Mouse (Mus musculus): ENCODE results near the gene Slc25a43. TPM values are rescaled to one million over a fixed set of nuclear protein-coding genes. Genes with fewer than 3 reads are reported as not detected.

Slc25a43 gene
- 12.8 and 13.7 TPM in 2 replicates for polyA plus RNA-seq (2015; fragmentation: Nextera tagmentation; extraction: Ambion mirVana)

GRCm38 (mm10) chrX:36743503-36744101 is at the start of gene Slc25a43:
TSS of gene Slc25a43 (plus strand) at chrX:36743659.
- no peaks in the 10 kb centered on the region for H3K9me3 ChIP-seq (ENCODE audit: control insufficient read depth)
- H3K36me3 ChIP-seq (ENCODE audit: control insufficient read depth, insufficient read depth) = no peaks in the 10 kb centered on the region
- peak within 1 kb of the TSS; percentile 59 for H3K9ac ChIP-seq (ENCODE audit: low read depth, low read length)
- no peaks in the 10 kb centered on the region for H3K4me1 ChIP-seq (replicated peaks; ENCODE audit: control insufficient read depth, insufficient read depth, low read length)
- H3K4me2 ChIP-seq (replicated peaks; ENCODE audit: low read depth) = peak within 1 kb of the TSS; percentile 72
- peak; percentile 66 for ATAC-seq
- no peak for TF ChIP-seq CTCF (IDR thresholded peaks at IDR 0.05; ENCODE audit: low read depth)
- WGBS = 27% methylated on average over 33 of the region's 36 CpGs
- peak within 1 kb of the TSS; percentile 41 for H3K4me3 ChIP-seq (ENCODE audit: low read depth, low read length)
- no peak within 1 kb of the TSS for H3K27ac ChIP-seq (ENCODE audit: low read depth, low read length)
- no peaks in the 10 kb centered on the region for H3K27me3 ChIP-seq (replicated peaks; ENCODE audit: control insufficient read depth, insufficient read depth, low read length)

- no peaks in the 10 kb centered on the region for H3K4me1 ChIP-seq (replicated peaks; ENCODE audit: control insufficient read depth, insufficient read depth, low read length)
- 77% methylated on average over 13 of the region's 13 CpGs for WGBS
- no peaks in the 10 kb centered on the region for H3K27me3 ChIP-seq (replicated peaks; ENCODE audit: control insufficient read depth, insufficient read depth, low read length)
- no peak overlapping the region for H3K4me3 ChIP-seq (ENCODE audit: low read depth, low read length)
- no peaks in the 10 kb centered on the region for H3K9me3 ChIP-seq (ENCODE audit: control insufficient read depth)
- no peak for TF ChIP-seq CTCF (IDR thresholded peaks at IDR 0.05; ENCODE audit: low read depth)
- no peak for ATAC-seq
- H3K36me3 ChIP-seq (ENCODE audit: control insufficient read depth, insufficient read depth) = no peaks in the 10 kb centered on the region
- H3K9ac ChIP-seq (ENCODE audit: low read depth, low read length) = no peak overlapping the region
- no peak overlapping the region for H3K27ac ChIP-seq (ENCODE audit: low read depth, low read length)
- H3K4me2 ChIP-seq (replicated peaks; ENCODE audit: low read depth) = no peak overlapping the region
Measured at GRCm38 (mm10) chrX:36740124-36740951, 3.1 kb upstream of the Slc25a43 start.

- H3K4me1 ChIP-seq (replicated peaks; ENCODE audit: control insufficient read depth, insufficient read depth, low read length) = no peaks in the 10 kb centered on the region
- 41% methylated on average over 6 of the region's 6 CpGs for whole genome bisulfite sequencing
- no peak overlapping the region for H3K9ac ChIP-seq (ENCODE audit: low read depth, low read length)
- no peaks in the 10 kb centered on the region for H3K9me3 ChIP-seq (ENCODE audit: control insufficient read depth)
- no peak overlapping the region for H3K4me3 ChIP-seq (ENCODE audit: low read depth, low read length)
- no peaks in the 10 kb centered on the region for H3K27me3 ChIP-seq (replicated peaks; ENCODE audit: control insufficient read depth, insufficient read depth, low read length)
- no peak for ATAC-seq
- no peak overlapping the region for H3K4me2 ChIP-seq (replicated peaks; ENCODE audit: low read depth)
- H3K36me3 ChIP-seq (ENCODE audit: control insufficient read depth, insufficient read depth) = no peaks in the 10 kb centered on the region
- no peak for TF ChIP-seq CTCF (IDR thresholded peaks at IDR 0.05; ENCODE audit: low read depth)
- H3K27ac ChIP-seq (ENCODE audit: low read depth, low read length) = no peak overlapping the region
Measured at GRCm38 (mm10) chrX:36741278-36741677, 2.2 kb upstream of the Slc25a43 start.

- Histone ChIP-seq H3K4me2 (replicated peaks; ENCODE audit: low read depth) (no peak overlapping the region), H3K36me3 (ENCODE audit: control insufficient read depth, insufficient read depth) (no peaks in the 10 kb centered on the region), H3K27me3 (replicated peaks; ENCODE audit: control insufficient read depth, insufficient read depth, low read length) (no peaks in the 10 kb centered on the region), H3K9ac (ENCODE audit: low read depth, low read length) (no peak overlapping the region), H3K27ac (ENCODE audit: low read depth, low read length) (no peak overlapping the region), H3K9me3 (ENCODE audit: control insufficient read depth) (no peaks in the 10 kb centered on the region), H3K4me1 (replicated peaks; ENCODE audit: control insufficient read depth, insufficient read depth, low read length) (no peaks in the 10 kb centered on the region), H3K4me3 (ENCODE audit: low read depth, low read length) (no peak overlapping the region)
- no peak for ATAC-seq
- TF ChIP-seq CTCF (IDR thresholded peaks at IDR 0.05; ENCODE audit: low read depth) = no peak
- WGBS = 79% methylated on average over 5 of the region's 5 CpGs
Measured at GRCm38 (mm10) chrX:36742744-36743143, 715 bp upstream of the Slc25a43 start.

- no peaks in the 10 kb centered on the region for H3K4me1 ChIP-seq (replicated peaks; ENCODE audit: control insufficient read depth, insufficient read depth, low read length)
- no peaks in the 10 kb centered on the region for H3K27me3 ChIP-seq (replicated peaks; ENCODE audit: control insufficient read depth, insufficient read depth, low read length)
- H3K36me3 ChIP-seq (ENCODE audit: control insufficient read depth, insufficient read depth) = no peaks in the 10 kb centered on the region
- no peak overlapping the region for H3K4me2 ChIP-seq (replicated peaks; ENCODE audit: low read depth)
- H3K27ac ChIP-seq (ENCODE audit: low read depth, low read length) = no peak overlapping the region
- no peaks in the 10 kb centered on the region for H3K9me3 ChIP-seq (ENCODE audit: control insufficient read depth)
- H3K4me3 ChIP-seq (ENCODE audit: low read depth, low read length) = no peak overlapping the region
- TF ChIP-seq CTCF (IDR thresholded peaks at IDR 0.05; ENCODE audit: low read depth) = no peak
- 60% methylated on average over 7 of the region's 7 CpGs for WGBS
- ATAC-seq = no peak
- H3K9ac ChIP-seq (ENCODE audit: low read depth, low read length) = no peak overlapping the region
Measured at GRCm38 (mm10) chrX:36744735-36745134, 1.3 kb downstream of the Slc25a43 start.

- no peak for ATAC-seq
- H3K9ac ChIP-seq (ENCODE audit: low read depth, low read length) = no peak overlapping the region
- H3K4me3 ChIP-seq (ENCODE audit: low read depth, low read length) = no peak overlapping the region
- no peaks in the 10 kb centered on the region for H3K36me3 ChIP-seq (ENCODE audit: control insufficient read depth, insufficient read depth)
- no peak overlapping the region for H3K4me2 ChIP-seq (replicated peaks; ENCODE audit: low read depth)
- no peaks in the 10 kb centered on the region for H3K4me1 ChIP-seq (replicated peaks; ENCODE audit: control insufficient read depth, insufficient read depth, low read length)
- no peak for TF ChIP-seq CTCF (IDR thresholded peaks at IDR 0.05; ENCODE audit: low read depth)
- no peaks in the 10 kb centered on the region for H3K9me3 ChIP-seq (ENCODE audit: control insufficient read depth)
- 84% methylated on average over 7 of the region's 7 CpGs for WGBS
- no peak overlapping the region for H3K27ac ChIP-seq (ENCODE audit: low read depth, low read length)
- no peaks in the 10 kb centered on the region for H3K27me3 ChIP-seq (replicated peaks; ENCODE audit: control insufficient read depth, insufficient read depth, low read length)
Measured at GRCm38 (mm10) chrX:36745333-36745732, 1.9 kb downstream of the Slc25a43 start.
